Mouse (Mus musculus): Measurements from ENCODE around the gene Gabrr3.
A peak's percentile ranks its signal among the peaks of the same experiment; 100 is the strongest.
"Not testable (repeated sequence)": the region's sequence is repeated elsewhere in the genome, so short reads cannot be mapped to it uniquely, and the experiment has no call there.

The Gabrr3 gene

GRCm38 (mm10) chr16:59407032-59407431 lies at the start of gene Gabrr3:
Gene Gabrr3, plus strand, starts transcription at chr16:59407332.
- DNase-seq: no peak

- no peak for DNase-seq
These were observed 43.2 kb upstream of the Gabrr3 start, which contains the start of gene Olfr209 for GRCm38 (mm10) chr16:59363893-59364292. Gene Olfr209, minus strand, starts transcription at chr16:59363993.

- DNase-seq: no peak
These were observed 13.8 kb upstream of the Gabrr3 start for GRCm38 (mm10) chr16:59393300-59393699.

- DNase-seq: no peak
These were observed 6.0 kb upstream of the Gabrr3 start for GRCm38 (mm10) chr16:59401102-59401501.

GRCm38 (mm10) chr16:59401985-59402384 lies 5.1 kb upstream of the Gabrr3 start:
- no peak for DNase-seq

- peak; percentile 54 for DNase-seq
These were observed 3.4 kb upstream of the Gabrr3 start for GRCm38 (mm10) chr16:59403684-59404083.

- DNase-seq: no peak
These were observed 2.3 kb upstream of the Gabrr3 start for GRCm38 (mm10) chr16:59404798-59405197.

- peak; percentile 41 for DNase-seq
These were observed 2.2 kb downstream of the Gabrr3 start for GRCm38 (mm10) chr16:59409341-59409748.

- DNase-seq: no peak
These were observed 2.7 kb downstream of the Gabrr3 start for GRCm38 (mm10) chr16:59409800-59410199.

- no peak for DNase-seq
These were observed 6.3 kb downstream of the Gabrr3 start for GRCm38 (mm10) chr16:59413475-59413874.

GRCm38 (mm10) chr16:59420237-59420866 lies 13.2 kb downstream of the Gabrr3 start:
- DNase-seq: no peak

- DNase-seq: peak; percentile 90
These were observed 13.7 kb downstream of the Gabrr3 start for GRCm38 (mm10) chr16:59420867-59421251.

- DNase-seq: peak; percentile 50
These were observed 14.6 kb downstream of the Gabrr3 start for GRCm38 (mm10) chr16:59421571-59422345.

- no peak for DNase-seq
These were observed 20.8 kb downstream of the Gabrr3 start for GRCm38 (mm10) chr16:59427960-59428359.

GRCm38 (mm10) chr16:59433181-59433580 lies 26.0 kb downstream of the Gabrr3 start:
- peak; percentile 54 for DNase-seq

GRCm38 (mm10) chr16:59444880-59445559 lies 37.9 kb downstream of the Gabrr3 start:
- DNase-seq: no peak

GRCm38 (mm10) chr16:59448181-59448580 lies 41.0 kb downstream of the Gabrr3 start:
- DNase-seq: no peak

- DNase-seq: no peak
These were observed 42.0 kb downstream of the Gabrr3 start for GRCm38 (mm10) chr16:59449092-59449491.

GRCm38 (mm10) chr16:59451813-59452212 lies 44.7 kb downstream of the Gabrr3 start:
- no peak for DNase-seq

- DNase-seq: not testable (repeated sequence)
These were observed 52.2 kb downstream of the Gabrr3 start for GRCm38 (mm10) chr16:59459259-59459861.

- no peak for DNase-seq
These were observed 56.4 kb downstream of the Gabrr3 start for GRCm38 (mm10) chr16:59463567-59463966.

GRCm38 (mm10) chr16:59463973-59464372 lies 56.8 kb downstream of the Gabrr3 start:
- no peak for DNase-seq

- DNase-seq: no peak
These were observed 62.7 kb downstream of the Gabrr3 start for GRCm38 (mm10) chr16:59469846-59470245.
